Mouse (Mus musculus): Measurements from ENCODE around the gene Usb1. TPM values are rescaled to one million over a fixed set of nuclear protein-coding genes. Genes with fewer than 3 reads are reported as not detected.
"Not testable (repeated sequence)": the region's sequence is repeated elsewhere in the genome, so short reads cannot be mapped to it uniquely, and the experiment has no call there.

The Usb1 gene
- polyA plus RNA-seq, 1 experiment from 2014 or later: 43.7 TPM

DNA sequence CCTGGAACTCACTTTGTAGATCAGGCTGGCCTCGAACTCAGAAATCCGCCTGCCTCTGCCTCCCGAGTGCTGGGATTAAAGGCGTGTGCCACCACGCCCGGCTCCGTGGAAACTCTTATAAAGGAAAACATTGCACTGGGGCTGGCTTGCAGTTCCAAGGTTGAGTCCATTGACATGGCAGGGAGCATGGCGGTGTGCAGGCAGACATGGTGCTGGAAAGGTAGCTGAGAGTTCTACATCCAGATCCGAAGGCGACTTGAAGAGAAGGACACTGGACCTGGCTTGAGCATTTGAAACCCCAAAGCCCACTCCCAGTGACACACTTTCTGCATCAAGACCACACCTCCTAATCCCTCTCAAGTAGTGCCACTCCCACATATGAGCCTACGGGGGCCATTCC, 46.8 kb downstream of the Usb1 start:
- 95% methylated on average over 11 of the region's 11 CpGs for WGBS
- H3K9ac ChIP-seq; H3K4me3 ChIP-seq; H3K4me2 ChIP-seq; H3K27ac ChIP-seq; H3K4me1 ChIP-seq; H3K9me3 ChIP-seq (replicated peaks); ATAC-seq; H3K27me3 ChIP-seq; H3K36me3 ChIP-seq (ENCODE audit: poor library complexity, severe bottlenecking): not testable (repeated sequence)

GRCm38 (mm10) chr8:95380953-95381352, 48.9 kb downstream of the Usb1 start:
- H3K4me1 ChIP-seq: 0 out of 2 replicates have a peak, but pooled peaks cover 4% of the 10 kb centered on the region
- no peak for ATAC-seq

DNA sequence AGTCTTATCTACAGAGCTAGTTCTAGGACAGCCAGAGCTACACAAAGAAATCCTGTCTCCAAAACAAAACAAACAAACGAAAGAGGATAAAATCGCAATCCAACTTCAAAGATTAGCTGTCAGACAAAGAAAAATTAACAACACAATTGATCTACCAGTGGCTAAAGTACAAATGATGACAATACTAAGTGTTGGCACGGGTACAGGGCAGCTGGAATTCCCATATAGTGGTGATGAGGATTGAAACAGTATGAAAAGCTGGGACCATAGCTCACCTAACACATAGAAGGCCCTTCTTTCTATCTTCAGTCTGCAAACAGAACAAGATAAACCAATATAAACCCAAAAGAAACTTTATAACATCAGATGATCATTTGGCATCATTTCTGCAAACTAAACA, 49.5 kb downstream of the Usb1 start:
- Histone ChIP-seq H3K9me3 (replicated peaks) (0 out of 2 replicates have a peak, but pooled peaks cover 4% of the 10 kb centered on the region), H3K27me3 (no peaks in the 10 kb centered on the region), H3K27ac (no peak overlapping the region), H3K36me3 (ENCODE audit: poor library complexity, severe bottlenecking) (no peaks in the 10 kb centered on the region), H3K4me3 (no peak overlapping the region), H3K4me1 (0 out of 2 replicates have a peak, but pooled peaks cover 4% of the 10 kb centered on the region), H3K4me2 (no peak overlapping the region), H3K9ac (no peak overlapping the region)
- WGBS: 88% methylated on average over 3 of the region's 3 CpGs
- ATAC-seq: no peak

More at GRCm38 (mm10) chr8:95380953-95381352, 48.9 kb downstream of the Usb1 start:
- H3K9me3 ChIP-seq (replicated peaks): 0 out of 2 replicates have a peak, but pooled peaks cover 4% of the 10 kb centered on the region
- no peaks in the 10 kb centered on the region for H3K36me3 ChIP-seq (ENCODE audit: poor library complexity, severe bottlenecking)
- H3K27ac ChIP-seq: no peak overlapping the region
- no peak overlapping the region for H3K4me3 ChIP-seq
- no peak overlapping the region for H3K9ac ChIP-seq
- no peak overlapping the region for H3K4me2 ChIP-seq
- H3K27me3 ChIP-seq: no peaks in the 10 kb centered on the region

GRCm38 (mm10) chr8:95384501-95384900, 52.4 kb downstream of the Usb1 start:
- Histone ChIP-seq H3K4me3 (no peak overlapping the region), H3K27ac (no peak overlapping the region), H3K27me3 (no peaks in the 10 kb centered on the region), H3K4me2 (no peak overlapping the region), H3K4me1 (no peaks in the 10 kb centered on the region), H3K36me3 (ENCODE audit: poor library complexity, severe bottlenecking) (no peaks in the 10 kb centered on the region), H3K9me3 (replicated peaks) (0 out of 2 replicates have a peak, but pooled peaks cover 4% of the 10 kb centered on the region), H3K9ac (no peak overlapping the region)
- ATAC-seq: no peak
- WGBS: 83% methylated on average over 3 of the region's 3 CpGs

- 82% methylated on average over 5 of the region's 5 CpGs for WGBS
Measured at GRCm38 (mm10) chr8:95386037-95386436, 54.0 kb downstream of the Usb1 start.

DNA sequence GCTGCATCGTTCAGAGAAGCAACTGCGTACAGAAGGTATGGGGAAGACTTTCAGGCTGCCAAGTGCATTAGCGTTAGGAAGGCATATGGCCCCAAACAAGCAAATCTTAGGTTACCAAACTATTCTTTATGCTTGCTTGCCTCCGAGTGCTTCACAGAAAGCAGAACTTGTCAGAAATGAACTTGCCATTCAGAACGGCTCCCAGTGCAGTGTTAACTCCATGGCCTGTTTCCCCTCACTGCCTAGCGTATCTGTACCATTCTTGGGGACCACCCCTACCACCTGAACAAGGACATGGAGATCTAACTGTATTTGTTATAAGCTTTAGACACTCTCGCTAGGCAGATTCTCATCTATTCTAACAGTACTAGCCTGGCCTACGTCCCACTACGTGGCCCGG, 55.1 kb downstream of the Usb1 start:
- no peaks in the 10 kb centered on the region for H3K36me3 ChIP-seq (ENCODE audit: poor library complexity, severe bottlenecking)
- WGBS: 92% methylated on average over 10 of the region's 10 CpGs
- 0 out of 2 replicates have a peak, but pooled peaks cover 4% of the 10 kb centered on the region for H3K9me3 ChIP-seq (replicated peaks)
- H3K4me3 ChIP-seq: no peak overlapping the region
- no peak overlapping the region for H3K4me2 ChIP-seq
- no peak overlapping the region for H3K9ac ChIP-seq
- H3K27me3 ChIP-seq: no peaks in the 10 kb centered on the region
- H3K27ac ChIP-seq: no peak overlapping the region
- no peaks in the 10 kb centered on the region for H3K4me1 ChIP-seq
- no peak for ATAC-seq

More at GRCm38 (mm10) chr8:95386037-95386436, 54.0 kb downstream of the Usb1 start:
- Histone ChIP-seq H3K9me3 (replicated peaks) (0 out of 2 replicates have a peak, but pooled peaks cover 4% of the 10 kb centered on the region), H3K4me2 (no peak overlapping the region), H3K9ac (no peak overlapping the region), H3K27me3 (no peaks in the 10 kb centered on the region), H3K27ac (no peak overlapping the region), H3K4me1 (no peaks in the 10 kb centered on the region), H3K36me3 (ENCODE audit: poor library complexity, severe bottlenecking) (no peaks in the 10 kb centered on the region), H3K4me3 (no peak overlapping the region)
- ATAC-seq: no peak

DNA sequence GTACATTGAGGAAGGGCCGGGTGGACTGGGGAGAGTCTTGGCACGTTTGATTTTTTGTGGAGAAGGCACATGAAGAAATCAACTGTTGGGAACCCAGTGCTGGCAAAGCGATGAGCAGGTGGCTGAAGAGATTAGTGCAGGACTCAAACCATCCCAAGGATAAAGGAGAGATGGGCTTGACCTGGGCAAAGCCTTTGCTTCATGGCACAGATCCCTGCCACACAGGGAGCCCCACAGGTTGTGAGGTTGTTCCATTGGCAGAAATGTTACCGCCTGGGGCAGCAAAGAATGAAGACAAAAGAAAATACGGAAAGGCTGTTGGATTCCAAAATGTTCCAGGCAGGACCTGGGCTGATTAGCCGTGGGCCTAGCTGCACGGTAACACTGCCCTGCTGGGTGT, 55.9 kb downstream of the Usb1 start:
- no peak overlapping the region for H3K4me3 ChIP-seq
- no peak overlapping the region for H3K9ac ChIP-seq
- H3K27me3 ChIP-seq: no peaks in the 10 kb centered on the region
- no peaks in the 10 kb centered on the region for H3K4me1 ChIP-seq
- H3K4me2 ChIP-seq: no peak overlapping the region
- H3K27ac ChIP-seq: no peak overlapping the region
- no peaks in the 10 kb centered on the region for H3K36me3 ChIP-seq (ENCODE audit: poor library complexity, severe bottlenecking)
- 78% methylated on average over 7 of the region's 7 CpGs for WGBS
- ATAC-seq: no peak
- H3K9me3 ChIP-seq (replicated peaks): 0 out of 2 replicates have a peak, but pooled peaks cover 4% of the 10 kb centered on the region

- no peak overlapping the region for H3K4me2 ChIP-seq
- H3K27me3 ChIP-seq: no peaks in the 10 kb centered on the region
- no peak overlapping the region for H3K4me3 ChIP-seq
- 81% methylated on average over 4 of the region's 4 CpGs for WGBS
- H3K36me3 ChIP-seq (ENCODE audit: poor library complexity, severe bottlenecking): no peaks in the 10 kb centered on the region
- no peak overlapping the region for H3K9ac ChIP-seq
- no peak for ATAC-seq
- H3K4me1 ChIP-seq: no peaks in the 10 kb centered on the region
- H3K27ac ChIP-seq: no peak overlapping the region
- 0 out of 2 replicates have a peak, but pooled peaks cover 1% of the 10 kb centered on the region for H3K9me3 ChIP-seq (replicated peaks)
Measured at GRCm38 (mm10) chr8:95390312-95390711, 58.2 kb downstream of the Usb1 start.

GRCm38 (mm10) chr8:95391101-95391500, 59.0 kb downstream of the Usb1 start:
- ATAC-seq: no peak
- no peak overlapping the region for H3K4me2 ChIP-seq
- no peaks in the 10 kb centered on the region for H3K36me3 ChIP-seq (ENCODE audit: poor library complexity, severe bottlenecking)
- no peaks in the 10 kb centered on the region for H3K27me3 ChIP-seq
- no peaks in the 10 kb centered on the region for H3K9me3 ChIP-seq (replicated peaks)
- 81% methylated on average over 7 of the region's 7 CpGs for WGBS
- no peak overlapping the region for H3K27ac ChIP-seq
- no peak overlapping the region for H3K9ac ChIP-seq
- no peak overlapping the region for H3K4me3 ChIP-seq
- H3K4me1 ChIP-seq: no peaks in the 10 kb centered on the region

GRCm38 (mm10) chr8:95392604-95393003, 60.5 kb downstream of the Usb1 start:
- H3K4me3 ChIP-seq: no peak overlapping the region
- H3K9me3 ChIP-seq (replicated peaks): no peaks in the 10 kb centered on the region
- no peaks in the 10 kb centered on the region for H3K27me3 ChIP-seq
- ATAC-seq: no peak
- no peak overlapping the region for H3K9ac ChIP-seq
- no peak overlapping the region for H3K4me2 ChIP-seq
- 68% methylated on average over 5 of the region's 5 CpGs for WGBS
- H3K4me1 ChIP-seq: peaks cover 8% of the 10 kb centered on the region
- no peaks in the 10 kb centered on the region for H3K36me3 ChIP-seq (ENCODE audit: poor library complexity, severe bottlenecking)
- H3K27ac ChIP-seq: no peak overlapping the region

DNA sequence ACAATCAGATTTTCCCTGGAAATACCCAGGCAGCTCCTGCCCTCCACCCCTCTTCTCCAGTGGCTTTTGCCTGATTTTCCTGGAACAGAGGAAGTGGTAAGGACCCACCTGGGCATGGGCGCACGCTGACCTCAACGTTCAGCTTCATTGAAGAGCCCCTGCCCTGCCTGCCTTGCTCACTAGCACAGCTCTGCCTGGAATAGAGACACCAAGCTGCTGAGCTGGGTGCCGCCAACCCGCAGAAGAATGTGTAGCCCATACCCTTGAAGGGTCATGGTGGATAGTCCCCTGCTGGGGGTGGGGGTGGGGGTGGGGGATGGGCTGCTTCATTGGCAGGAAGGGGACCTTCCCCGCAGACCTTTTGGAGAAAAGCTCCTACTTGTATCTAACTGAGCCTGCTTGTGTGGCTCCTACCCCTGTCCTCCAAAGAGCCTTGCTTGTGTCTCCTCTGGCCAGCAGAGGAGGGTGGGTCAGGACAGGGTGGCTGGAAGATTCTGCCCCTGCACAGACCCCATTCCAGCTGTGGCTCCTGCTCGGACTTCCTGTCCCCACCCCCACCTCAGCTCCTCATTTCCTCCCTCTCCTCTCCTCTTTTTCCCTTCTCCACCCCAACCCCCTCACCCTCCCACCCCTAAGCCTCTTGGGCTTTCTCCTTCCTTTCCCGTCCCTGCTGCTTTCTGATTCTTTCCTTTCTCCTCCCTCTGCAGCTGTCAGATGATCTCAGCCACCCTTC, 63.3 kb downstream of the Usb1 start:
- Histone ChIP-seq H3K4me3 (no peak overlapping the region), H3K4me2 (no peak overlapping the region), H3K27ac (no peak overlapping the region), H3K27me3 (no peaks in the 10 kb centered on the region), H3K9ac (no peak overlapping the region), H3K4me1 (peaks cover 8% of the 10 kb centered on the region), H3K9me3 (replicated peaks) (no peaks in the 10 kb centered on the region), H3K36me3 (ENCODE audit: poor library complexity, severe bottlenecking) (no peaks in the 10 kb centered on the region)
- no peak for ATAC-seq
- WGBS: 54% methylated on average over 8 of the region's 8 CpGs

GRCm38 (mm10) chr8:95396752-95397151, 64.7 kb downstream of the Usb1 start:
- WGBS: 74% methylated on average over 11 of the region's 11 CpGs

More at GRCm38 (mm10) chr8:95396752-95397151, 64.7 kb downstream of the Usb1 start:
- H3K27me3 ChIP-seq: no peaks in the 10 kb centered on the region
- H3K4me1 ChIP-seq: peaks cover 8% of the 10 kb centered on the region
- no peaks in the 10 kb centered on the region for H3K9me3 ChIP-seq (replicated peaks)
- H3K27ac ChIP-seq: 0 out of 2 replicates have a peak overlapping the region, but pooled peaks have one; percentile 25
- no peak overlapping the region for H3K4me3 ChIP-seq
- no peak overlapping the region for H3K9ac ChIP-seq
- no peaks in the 10 kb centered on the region for H3K36me3 ChIP-seq (ENCODE audit: poor library complexity, severe bottlenecking)
- no peak for ATAC-seq
- H3K4me2 ChIP-seq: no peak overlapping the region

All from forebrain, embryonic 13.5 days (tissue).